Mouse (Mus musculus) MEL (cell line): ENCODE data around the gene Gm49394.

Experiments
- CTCF ChIP-seq, 3 experiments: IDR thresholded peaks in 2 of 3; conservative IDR thresholded peaks in 1 of 3; 2 replicates each; pipeline ENCODE4 v1.5.1; 2011 to 2012; ENCODE audit warnings: low read length in 3 of 3, low read depth in 2 of 3, mild to moderate bottlenecking in 2 of 3, improper control_type of control experiment in 1 of 3, inconsistent platforms in 1 of 3, mixed read lengths in 1 of 3, moderate library complexity in 1 of 3; ENCODE audit not compliant: control insufficient read depth in 1 of 3, insufficient read depth in 1 of 3, poor library complexity in 1 of 3, severe bottlenecking in 1 of 3
- JUND ChIP-seq: IDR thresholded peaks from 2 replicates; pipeline ENCODE4 v1.6.1; 2011; ENCODE audit warnings: low read depth, mild to moderate bottlenecking, improper control_type of control experiment, low read length
- MAX ChIP-seq: IDR thresholded peaks from 2 replicates; pipeline ENCODE4 v1.6.1; 2011; ENCODE audit warnings: low read length, improper control_type of control experiment
- POLR2A ChIP-seq, 2 experiments: IDR thresholded peaks; 2 replicates each; pipeline ENCODE4 v1.6.1; 2011 to 2012; ENCODE audit warnings: low read length in 2 of 2, mild to moderate bottlenecking in 2 of 2, control low read depth in 1 of 2, improper control_type of control experiment in 1 of 2, low read depth in 1 of 2, moderate library complexity in 1 of 2; ENCODE audit not compliant: control insufficient read depth in 1 of 2, insufficient read depth in 1 of 2, poor library complexity in 1 of 2
- RAD21 ChIP-seq: IDR thresholded peaks from 2 replicates; pipeline ENCODE4 v1.6.1; 2011; ENCODE audit warnings: mild to moderate bottlenecking, low read depth, low read length, improper control_type of control experiment
- USF1 ChIP-seq: IDR thresholded peaks from 2 replicates; pipeline ENCODE4 v1.6.1; 2014; ENCODE audit warnings: low read depth, mild to moderate bottlenecking, inconsistent platforms, low read length, improper control_type of control experiment, moderate library complexity
- ZC3H11A ChIP-seq: IDR thresholded peaks from 2 replicates; pipeline ENCODE4 v1.6.1; 2012; ENCODE audit warnings: low read depth, mild to moderate bottlenecking, inconsistent platforms, low read length, improper control_type of control experiment
- ZMIZ1 ChIP-seq: IDR thresholded peaks from 2 replicates; pipeline ENCODE4 v1.6.1; 2012; ENCODE audit warnings: low read depth, mild to moderate bottlenecking, inconsistent platforms, low read length, improper control_type of control experiment, moderate library complexity
- ZNF384 ChIP-seq: IDR thresholded peaks from 2 replicates; pipeline ENCODE4 v1.6.1; 2012; ENCODE audit warnings: low read depth, mild to moderate bottlenecking, inconsistent platforms, low read length, improper control_type of control experiment

DNA sequence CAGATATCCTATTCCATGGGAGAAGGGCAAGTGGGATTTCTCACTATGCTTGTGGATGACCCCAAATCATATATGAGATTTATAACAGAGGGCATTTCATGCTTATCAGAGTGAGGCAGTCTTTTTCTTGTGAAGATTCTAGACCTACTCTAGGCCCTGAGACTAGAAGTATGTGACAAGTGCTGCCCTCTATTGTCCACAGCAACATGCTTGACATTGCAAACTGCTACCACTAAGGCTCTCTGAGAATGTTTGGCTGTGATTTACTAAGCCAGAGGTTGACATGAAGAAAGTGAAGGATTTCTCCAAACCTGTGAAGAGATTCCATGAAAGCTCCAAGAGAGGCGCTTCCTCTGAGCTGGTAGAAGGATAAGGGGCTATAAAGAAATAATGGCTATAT lies 1.3 kb upstream of the Gm49394 start:
- TF ChIP-seq ZC3H11A (no peak), POLR2A (IDR thresholded peaks at IDR 0.05; ENCODE audit: control insufficient read depth in 1 of 2, insufficient read depth in 1 of 2, low read depth in 1 of 2, low read length in 2 of 2, poor library complexity in 1 of 2) (no peak), MAX (no peak), ZMIZ1 (no peak), CTCF (IDR thresholded peaks at IDR 0.05 in 2 of 3, conservative IDR thresholded peaks at IDR 0.05 in 1 of 3; ENCODE audit: control insufficient read depth in 1 of 3, insufficient read depth in 1 of 3, low read depth in 2 of 3, low read length in 3 of 3, poor library complexity in 1 of 3, severe bottlenecking in 1 of 3) (no peak), JUND (no peak), USF1 (no peak), ZNF384 (no peak), RAD21 (no peak)
